Mouse (Mus musculus) CH12.LX (cell line): ENCODE results near the gene Fam98a. TPM values are rescaled to one million over a fixed set of nuclear protein-coding genes. Genes with fewer than 3 reads are reported as not detected.
A peak's percentile ranks its signal among the peaks of the same experiment; 100 is the strongest.

Source experiments
- DNase-seq: peaks from one replicate; pipeline ENCODE4 v3.0.0-alpha.2; 2013; ENCODE audit errors: extremely low read depth
- H3K27ac ChIP-seq: 2 replicates; pipeline ENCODE4 v1.5.1; 2012; ENCODE audit warnings: low read depth, mild to moderate bottlenecking, control low read depth, moderate library complexity; ENCODE audit not compliant: insufficient read depth
- H3K27me3 ChIP-seq: replicated peaks from 2 replicates; pipeline ENCODE3; 2012; ENCODE audit warnings: inconsistent platforms
- H3K36me3 ChIP-seq, 2 experiments: replicated peaks in 1 of 2; 2 replicates each; pipeline versions ENCODE3 to v1.6.1; 2012; ENCODE audit warnings: inconsistent platforms in 1 of 2, low read length in 1 of 2, mild to moderate bottlenecking in 1 of 2, mixed read lengths in 1 of 2, moderate library complexity in 1 of 2; ENCODE audit not compliant: control insufficient read depth in 1 of 2, insufficient read depth in 1 of 2
- H3K4me1 ChIP-seq, 2 experiments: 2 replicates each; pipeline ENCODE4 v1.6.1; 2012; ENCODE audit warnings: inconsistent platforms in 1 of 2, moderate library complexity in 1 of 2; ENCODE audit not compliant: insufficient read depth in 2 of 2, control insufficient read depth in 1 of 2
- H3K4me2 ChIP-seq: 2 replicates; pipeline ENCODE4 v1.6.1; 2012; ENCODE audit warnings: low read depth, mild to moderate bottlenecking, control low read depth; ENCODE audit not compliant: poor library complexity, insufficient read depth, severe bottlenecking
- H3K4me3 ChIP-seq, 3 experiments: fragments of 150-350 bp in 1 of 3; sonication (generic) in 1 of 3; replicated peaks in 1 of 3; 2 replicates each; pipeline versions ENCODE3 to v1.5.1; 2011 to 2012; ENCODE audit warnings: low read depth in 2 of 3, low read length in 2 of 3, mild to moderate bottlenecking in 2 of 3, moderate library complexity in 2 of 3, control low read depth in 1 of 3, improper control_type of control experiment in 1 of 3, inconsistent platforms in 1 of 3, mixed read lengths in 1 of 3; ENCODE audit not compliant: poor library complexity in 1 of 3
- H3K79me2 ChIP-seq: replicated peaks from 2 replicates; pipeline ENCODE4 v1.6.1; 2012; ENCODE audit warnings: mild to moderate bottlenecking, moderate library complexity; ENCODE audit not compliant: control insufficient read depth, poor library complexity, insufficient read depth, severe bottlenecking; ENCODE audit errors: extremely low read depth
- H3K9ac ChIP-seq: 2 replicates; pipeline ENCODE4 v1.6.1; 2012; ENCODE audit warnings: low read depth, mild to moderate bottlenecking, control low read depth, moderate library complexity; ENCODE audit not compliant: insufficient read depth
- H3K9me3 ChIP-seq: replicated peaks from 2 replicates; pipeline ENCODE3; 2012; ENCODE audit warnings: low read length, inconsistent platforms, mixed read lengths
- CHD2 ChIP-seq: IDR thresholded peaks from 2 replicates; pipeline ENCODE4 v1.6.1; 2011; ENCODE audit warnings: low read length, improper control_type of control experiment
- MAFK ChIP-seq: IDR thresholded peaks from 2 replicates; pipeline ENCODE4 v1.6.1; 2011; ENCODE audit warnings: low read length, improper control_type of control experiment; ENCODE audit not compliant: insufficient replicate concordance
- POLR2AphosphoS2 ChIP-seq: IDR thresholded peaks from 2 replicates; pipeline ENCODE4 v1.6.1; 2011; ENCODE audit warnings: low read depth, low read length, improper control_type of control experiment
- ZMIZ1 ChIP-seq: IDR thresholded peaks from 2 replicates; pipeline ENCODE4 v1.6.1; 2012; ENCODE audit warnings: low read depth, mild to moderate bottlenecking, inconsistent platforms, low read length, improper control_type of control experiment
- dilution Hi-C: fragments of 300-500 bp; cut with MboI; formaldehyde crosslinking; loops from 2 replicates; pipeline ENCODE4 v1.14.3; 2020; ENCODE audit warnings: low sequenced_read_pairs; ENCODE audit not compliant: extremely low pct_unique_long_range_greater_than_20kb, extremely low pct_ligation_motif_present
- in situ Hi-C: fragments of 300-500 bp; cut with MboI; formaldehyde crosslinking; loops from 3 replicates; pipeline ENCODE4 v1.14.3; 2019; ENCODE audit warnings: low sequenced_read_pairs, low pct_ligation_motif_present, low pct_unique_long_range_greater_than_20kb, mixed read lengths
- polyA plus RNA-seq: library from polyadenylated mRNA; unstranded; fragments of >175 nt; gene quantifications from 2 replicates; pipeline ENCODE4 v1.2.1, GENCODE M21; 2012; ENCODE audit warnings: low read depth; ENCODE audit not compliant: insufficient read length
- total RNA-seq, 2 experiments: library from RNA; depleted of rRNA; stranded (reverse); fragments of 300-350 nt in 1 of 2; fragments of >200 nt in 1 of 2; gene quantifications; 2 replicates each; pipeline ENCODE4 v1.2.3; 2012 to 2014

Gene Fam98a
- total and polyA plus RNA-seq, 3 experiments = 36.0 to 92.0 (median 37.8) TPM

GRCm38 (mm10) chr17:75495213-75495612 is 56.5 kb downstream of the Fam98a start:
- DNase-seq = no peak
- Histone ChIP-seq H3K27me3 (no peaks in the 10 kb centered on the region), H3K79me2 (peaks cover 14% of the 10 kb centered on the region), H3K4me2 (no peak overlapping the region), H3K4me3 (no peak overlapping the region), H3K36me3 (peaks cover 60 to 86% of the 10 kb centered on the region in 2 experiments), H3K27ac (peak overlapping the region; percentile 1; the same call in 1 of the 2 replicates), H3K9ac (no peak overlapping the region), H3K4me1 (peaks cover 8 to 32% of the 10 kb centered on the region in 2 experiments), H3K9me3 (no peaks in the 10 kb centered on the region)
- dilution Hi-C loops (no loop called here), in situ Hi-C loops (no loop called here)
- TF ChIP-seq ZMIZ1 (no peak), MAFK (no peak), POLR2AphosphoS2 (no peak), CHD2 (no peak)

Other genes with a start within 250 kb of the Fam98a start
- 79.6 and 115 TPM in 2 replicates for gene Rasgrp3, start 116.0 kb downstream of the Fam98a start, total RNA-seq (2012; rRNA removed)
- gene Rasgrp3, start 116.0 kb downstream of the Fam98a start, total RNA-seq (2014; rRNA removed) = 164 and 166 TPM in 2 replicates
- 161 and 162 TPM in 2 replicates for gene Rasgrp3, start 116.0 kb downstream of the Fam98a start, polyA plus RNA-seq